Mouse (Mus musculus) hindbrain, embryonic 11.5 days (tissue): Measurements from ENCODE around the gene Prl2b1. TPM values are rescaled to one million over a fixed set of nuclear protein-coding genes. Genes with fewer than 3 reads are reported as not detected.

Experiments used
- ATAC-seq: fragments of 200-750 bp; cut with Nextera tagmentation; 2 replicates; pipeline ENCODE4 v1.8.0; 2017; ENCODE audit warnings: mild to moderate bottlenecking, moderate TSS enrichment, moderate library complexity; ENCODE audit not compliant: low FRiP score
- DNase-seq: peaks from one replicate; pipeline ENCODE4 v3.0.0-alpha.2; 2015; ENCODE audit warnings: low spot score
- H3K27ac ChIP-seq: fragments of 300-500 bp; sonication (generic); 2 replicates; pipeline ENCODE4 v1.5.1; 2014; ENCODE audit warnings: mild to moderate bottlenecking, low read depth, low read length
- H3K27me3 ChIP-seq: fragments of 300-500 bp; sonication (generic); 2 replicates; pipeline ENCODE4 v1.6.1; 2014; ENCODE audit warnings: mild to moderate bottlenecking, low read length, moderate library complexity, mixed read lengths; ENCODE audit not compliant: control insufficient read depth, insufficient read depth
- H3K36me3 ChIP-seq: fragments of 300-500 bp; sonication (generic); 2 replicates; pipeline ENCODE4 v1.6.1; 2014; ENCODE audit warnings: mild to moderate bottlenecking, low read length, moderate library complexity, mixed read lengths; ENCODE audit not compliant: control insufficient read depth, insufficient read depth
- H3K4me1 ChIP-seq: fragments of 300-500 bp; sonication (generic); replicated peaks from 2 replicates; pipeline ENCODE4 v1.6.1; 2014; ENCODE audit warnings: low read length, mixed read lengths; ENCODE audit not compliant: control insufficient read depth, insufficient read depth
- H3K4me2 ChIP-seq: fragments of 300-500 bp; sonication (generic); replicated peaks from 2 replicates; pipeline ENCODE4 v1.6.1; 2014; ENCODE audit warnings: mild to moderate bottlenecking, low read depth, low read length
- H3K4me3 ChIP-seq: fragments of 300-500 bp; sonication (generic); 2 replicates; pipeline ENCODE4 v1.5.1; 2014; ENCODE audit warnings: low read depth, low read length
- H3K9ac ChIP-seq: fragments of 300-500 bp; sonication (generic); 2 replicates; pipeline ENCODE4 v1.6.1; 2014; ENCODE audit warnings: low read depth, low read length
- H3K9me3 ChIP-seq: fragments of 300-500 bp; sonication (generic); 2 replicates; pipeline ENCODE4 v1.6.1; 2016; ENCODE audit warnings: low read length; ENCODE audit not compliant: control insufficient read depth
- WGBS: fragments of 180-500 bp; shearing (Covaris S2); extraction: QIAGEN DNeasy Blood & Tissue Kit; methylation state at CpG from one replicate; pipeline ENCODE4 v1.1.7; 2014; 5-methylcytosine and 5-hydroxymethylcytosine counted together
- polyA plus RNA-seq: library from polyadenylated mRNA; unstranded; fragments of >200 nt; fragmentation: Nextera tagmentation; extraction: Ambion mirVana; gene quantifications from 2 replicates; pipeline ENCODE4 v1.2.1, GENCODE M21; 2014

Prl2b1 gene
- not detected in 2 replicates for polyA plus RNA-seq

- 85% methylated on average over 6 of the region's 6 CpGs for WGBS
- H3K9ac ChIP-seq: no peak within 1 kb of the TSS
Measured at GRCm38 (mm10) chr13:27390746-27391145, at the start of gene Prl2b1. TSS of gene Prl2b1 (minus strand) at chr13:27390846.

GRCm38 (mm10) chr13:27438588-27438987, 47.9 kb upstream of the Prl2b1 start, which contains the start of gene Prl8a6:
TSS of gene Prl8a6 (minus strand) at chr13:27438688.
- WGBS: 92% methylated on average over 3 of the region's 3 CpGs
- Histone ChIP-seq H3K9me3 (no peaks in the 10 kb centered on the region), H3K4me3 (no peak within 1 kb of the TSS), H3K9ac (no peak within 1 kb of the TSS), H3K4me2 (no peak within 1 kb of the TSS), H3K27ac (no peak within 1 kb of the TSS), H3K27me3 (no peaks in the 10 kb centered on the region), H3K4me1 (no peaks in the 10 kb centered on the region), H3K36me3 (no peaks in the 10 kb centered on the region)
- ATAC-seq (no peak), DNase-seq (no peak)

More at GRCm38 (mm10) chr13:27390746-27391145, at the start of gene Prl2b1:
- Histone ChIP-seq H3K4me1 (no peaks in the 10 kb centered on the region), H3K4me3 (no peak within 1 kb of the TSS), H3K36me3 (no peaks in the 10 kb centered on the region), H3K27me3 (no peaks in the 10 kb centered on the region), H3K4me2 (no peak within 1 kb of the TSS), H3K27ac (no peak within 1 kb of the TSS), H3K9me3 (no peaks in the 10 kb centered on the region)
- DNase-seq (no peak), ATAC-seq (no peak)

- no peak overlapping the region for H3K4me3 ChIP-seq
- ATAC-seq: no peak
Measured at GRCm38 (mm10) chr13:27433159-27433558, 42.5 kb upstream of the Prl2b1 start.

GRCm38 (mm10) chr13:27413640-27414039, 23.0 kb upstream of the Prl2b1 start:
- Histone ChIP-seq H3K4me1 (no peaks in the 10 kb centered on the region), H3K27me3 (no peaks in the 10 kb centered on the region), H3K36me3 (no peaks in the 10 kb centered on the region), H3K4me3 (no peak overlapping the region), H3K4me2 (no peak overlapping the region), H3K9me3 (no peaks in the 10 kb centered on the region), H3K9ac (no peak overlapping the region), H3K27ac (no peak overlapping the region)
- no peak for DNase-seq
- ATAC-seq: no peak

More at GRCm38 (mm10) chr13:27433159-27433558, 42.5 kb upstream of the Prl2b1 start:
- Histone ChIP-seq H3K4me1 (no peaks in the 10 kb centered on the region), H3K9ac (no peak overlapping the region), H3K4me2 (no peak overlapping the region), H3K36me3 (no peaks in the 10 kb centered on the region), H3K27ac (no peak overlapping the region), H3K9me3 (no peaks in the 10 kb centered on the region), H3K27me3 (no peaks in the 10 kb centered on the region)
- 83% methylated on average over 1 of the region's 1 CpGs for WGBS
- DNase-seq: no peak

- H3K27ac ChIP-seq: no peak overlapping the region
- peak; percentile 45 for ATAC-seq
Measured at GRCm38 (mm10) chr13:27399061-27399724, 8.5 kb upstream of the Prl2b1 start.

GRCm38 (mm10) chr13:27345373-27345772, 45.3 kb downstream of the Prl2b1 start, which contains the start of gene Prl8a2:
TSS of gene Prl8a2 (plus strand) at chr13:27345673.
- no peak within 1 kb of the TSS for H3K4me3 ChIP-seq
- no peak within 1 kb of the TSS for H3K4me2 ChIP-seq
- WGBS: 77% methylated on average over 2 of the region's 2 CpGs
- no peaks in the 10 kb centered on the region for H3K9me3 ChIP-seq
- H3K27me3 ChIP-seq: no peaks in the 10 kb centered on the region
- H3K9ac ChIP-seq: no peak within 1 kb of the TSS
- no peaks in the 10 kb centered on the region for H3K4me1 ChIP-seq
- DNase-seq (no peak), ATAC-seq (no peak)
- no peak within 1 kb of the TSS for H3K27ac ChIP-seq
- no peaks in the 10 kb centered on the region for H3K36me3 ChIP-seq

More at GRCm38 (mm10) chr13:27399061-27399724, 8.5 kb upstream of the Prl2b1 start:
- Histone ChIP-seq H3K36me3 (no peaks in the 10 kb centered on the region), H3K4me2 (no peak overlapping the region), H3K4me1 (no peaks in the 10 kb centered on the region), H3K9me3 (no peaks in the 10 kb centered on the region), H3K27me3 (no peaks in the 10 kb centered on the region), H3K4me3 (no peak overlapping the region), H3K9ac (no peak overlapping the region)
- WGBS: 86% methylated on average over 7 of the region's 7 CpGs
- DNase-seq: peak; percentile 49

- Histone ChIP-seq H3K4me3 (no peak overlapping the region), H3K27me3 (no peaks in the 10 kb centered on the region), H3K9ac (no peak overlapping the region), H3K36me3 (no peaks in the 10 kb centered on the region), H3K9me3 (no peaks in the 10 kb centered on the region), H3K4me2 (no peak overlapping the region), H3K27ac (no peak overlapping the region), H3K4me1 (no peaks in the 10 kb centered on the region)
- no peak for ATAC-seq
- WGBS: 87% methylated on average over 3 of the region's 3 CpGs
- DNase-seq: no peak
Measured at GRCm38 (mm10) chr13:27342733-27343275, 47.8 kb downstream of the Prl2b1 start.

- Histone ChIP-seq H3K36me3 (no peaks in the 10 kb centered on the region), H3K27ac (no peak overlapping the region), H3K9ac (no peak overlapping the region), H3K4me1 (no peaks in the 10 kb centered on the region), H3K27me3 (no peaks in the 10 kb centered on the region), H3K9me3 (no peaks in the 10 kb centered on the region), H3K4me3 (no peak overlapping the region), H3K4me2 (no peak overlapping the region)
- 54% methylated on average over 1 of the region's 1 CpGs for WGBS
- ATAC-seq (peak; percentile 82), DNase-seq (peak; percentile 7)
Measured at GRCm38 (mm10) chr13:27334989-27335388, 55.7 kb downstream of the Prl2b1 start.
